Mouse (Mus musculus) kidney, adult 8-10 months (tissue): ENCODE measurements at regions not wholly inside any gene's neighbourhood (a gene's known extent, or its start where the extent isn't known, plus 50 kb on each side); places are given as distances from the start of the nearest gene placed in this dataset.

Experiments used
- DNase-seq, 2 experiments: peaks; one replicate each; pipeline ENCODE4 v3.0.0; 2022

DNA sequence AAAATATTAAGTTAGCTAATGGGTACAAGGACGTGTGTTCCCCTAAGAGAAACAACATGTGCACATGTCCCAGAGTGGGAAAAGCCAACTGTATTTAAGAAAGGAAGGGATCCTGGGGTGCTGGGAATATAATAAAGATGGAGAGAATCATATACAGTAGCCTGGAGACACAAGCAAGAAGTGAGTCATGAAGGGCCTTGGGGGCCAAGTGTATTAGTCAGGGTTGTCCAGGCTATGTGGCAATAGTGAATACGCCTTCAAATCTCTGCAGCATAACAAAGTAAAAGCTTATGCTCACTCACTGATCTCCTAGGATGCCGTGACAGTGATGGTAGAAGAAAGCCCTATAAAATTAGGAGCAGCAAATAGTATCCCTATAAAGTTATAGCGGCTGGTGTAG, 124.1 kb upstream of the Gm10295 start:
- DNase-seq, result no peak

- DNase-seq, result no peak
Measured at GRCm38 (mm10) chr7:71472384-71473141, 121.3 kb upstream of the Gm10295 start.

DNA sequence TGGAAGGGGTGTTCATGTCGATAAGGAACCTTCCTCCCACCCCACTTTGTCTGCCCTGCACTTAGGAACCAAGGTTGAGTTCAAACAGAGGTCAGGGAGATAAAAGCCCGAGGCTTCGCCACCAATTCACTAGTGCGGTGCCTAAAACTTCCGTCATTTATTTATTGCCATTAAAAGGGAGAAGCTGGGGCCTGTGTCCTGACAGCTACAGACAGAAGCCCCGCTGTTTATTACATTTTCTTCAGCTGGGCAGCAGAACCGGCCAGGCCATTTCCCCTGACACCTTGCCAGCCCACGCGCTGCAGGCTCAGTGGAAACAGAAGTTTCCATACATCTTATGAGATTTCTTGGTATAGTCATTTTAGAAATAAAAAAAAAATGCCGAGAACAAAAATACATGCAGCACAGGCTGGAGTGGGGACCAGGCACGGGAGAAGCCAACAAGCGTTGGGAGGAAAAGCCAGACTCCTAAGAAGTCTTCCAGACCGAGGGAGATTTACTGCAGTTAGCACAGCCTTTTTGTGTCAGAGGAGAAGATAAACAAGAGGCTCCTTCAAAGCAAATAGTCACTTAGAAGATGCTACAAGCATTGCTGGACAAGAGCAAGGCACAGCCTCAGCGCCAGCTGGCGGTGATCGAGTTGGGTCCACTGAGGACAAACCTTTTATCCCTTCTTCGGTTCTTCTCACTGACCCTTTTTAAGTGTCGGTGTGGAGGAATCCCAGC, 120.5 kb upstream of the Gm10295 start:
- peak; percentile 11 to 19 for DNase-seq

- no peak for DNase-seq
Measured at GRCm38 (mm10) chr7:71471319-71471657, 120.0 kb upstream of the Gm10295 start.

DNA sequence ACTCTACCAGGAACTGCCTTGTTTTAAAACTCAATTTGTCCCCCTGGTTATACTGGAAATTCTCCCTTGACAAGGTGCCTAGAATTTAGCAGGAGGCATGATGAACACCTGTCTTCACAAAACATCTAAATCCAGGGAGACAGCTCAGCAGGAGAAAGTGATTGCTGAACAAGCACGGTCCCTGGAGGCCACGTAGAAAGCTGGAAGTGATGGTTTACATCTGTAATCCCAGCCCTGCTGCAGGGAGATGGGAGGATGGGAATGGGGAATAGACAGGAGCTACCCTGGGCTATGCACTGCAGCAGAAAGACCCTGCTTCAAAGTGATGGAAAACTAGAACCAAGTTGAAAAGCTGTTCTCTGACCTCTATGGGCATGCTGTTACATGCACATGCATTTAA, 119.1 kb upstream of the Gm10295 start:
- DNase-seq, result no peak

- no peak for DNase-seq
Measured at GRCm38 (mm10) chr7:71469951-71470350, 118.7 kb upstream of the Gm10295 start.

DNA sequence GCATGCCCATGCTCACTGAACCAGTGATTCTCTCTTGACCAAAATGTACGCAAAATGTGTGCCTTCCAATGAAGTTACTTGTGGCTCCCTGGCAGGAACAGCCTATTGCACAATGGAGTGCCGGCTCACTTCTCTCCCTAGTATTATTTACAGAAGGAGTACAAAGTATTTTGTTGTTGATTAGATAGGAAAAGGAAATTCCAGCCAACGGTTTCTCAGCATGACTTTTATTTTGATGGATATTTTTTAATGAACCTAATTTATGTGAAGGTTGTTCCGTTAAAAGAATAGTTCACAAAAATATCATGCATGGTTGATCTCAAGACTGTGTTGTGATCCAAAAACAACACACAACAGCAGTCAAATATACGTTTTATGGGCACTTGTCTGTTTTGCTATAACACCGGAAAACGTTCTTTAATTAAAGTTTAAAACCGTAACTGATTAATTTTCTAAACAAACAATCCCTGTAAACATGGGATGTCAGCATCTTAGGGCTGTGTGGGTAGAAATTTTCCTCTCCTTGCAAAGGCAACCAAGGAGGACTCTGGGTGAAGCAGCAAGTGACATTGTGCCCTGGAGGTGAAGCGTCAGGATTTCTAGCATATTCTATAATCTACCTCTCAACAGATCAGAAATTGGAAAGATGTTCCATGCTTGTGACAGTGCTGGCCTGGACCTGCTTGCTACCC, 116.3 kb upstream of the Gm10295 start:
- DNase-seq, result peak; percentile 17 to 50

DNA sequence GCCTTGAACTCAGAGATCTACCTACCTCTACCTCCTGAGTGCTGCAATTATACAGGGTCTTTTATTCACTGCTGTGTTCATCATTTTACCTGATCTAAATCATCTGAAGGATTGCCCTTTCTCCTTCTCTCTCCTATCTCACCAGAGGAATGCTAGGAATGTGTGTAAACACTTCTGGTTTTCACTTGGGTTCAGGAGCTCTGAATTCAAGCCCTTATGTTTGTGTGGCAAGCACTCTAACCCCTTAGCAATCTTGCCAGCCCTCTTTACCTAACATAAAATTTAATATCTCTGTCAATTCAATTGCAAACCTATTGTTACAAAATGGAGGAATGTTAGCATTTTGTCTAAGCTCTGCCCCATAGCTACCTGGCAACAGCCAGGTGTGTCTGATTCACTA, 112.8 kb upstream of the Gm10295 start:
- DNase-seq, result no peak

DNA sequence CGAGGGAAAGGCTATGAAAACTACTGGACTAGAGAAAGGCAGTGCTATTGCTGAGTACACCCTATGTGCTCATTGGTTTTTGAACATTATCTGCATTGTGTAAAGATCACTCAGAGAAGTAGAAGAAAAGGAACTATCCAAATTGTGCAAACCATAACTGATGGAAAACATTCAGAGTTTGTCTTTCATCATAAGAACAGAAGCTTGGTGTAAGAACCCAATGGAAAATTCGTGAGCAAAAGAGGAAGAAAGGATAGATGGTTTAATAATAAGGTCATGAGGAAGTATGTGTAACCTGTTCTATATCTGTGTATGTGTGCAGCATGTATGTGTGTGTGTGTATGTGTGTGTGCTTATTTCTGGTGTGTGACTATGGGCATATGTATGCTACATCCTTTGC, 112.3 kb upstream of the Gm10295 start:
- no peak for DNase-seq

DNA sequence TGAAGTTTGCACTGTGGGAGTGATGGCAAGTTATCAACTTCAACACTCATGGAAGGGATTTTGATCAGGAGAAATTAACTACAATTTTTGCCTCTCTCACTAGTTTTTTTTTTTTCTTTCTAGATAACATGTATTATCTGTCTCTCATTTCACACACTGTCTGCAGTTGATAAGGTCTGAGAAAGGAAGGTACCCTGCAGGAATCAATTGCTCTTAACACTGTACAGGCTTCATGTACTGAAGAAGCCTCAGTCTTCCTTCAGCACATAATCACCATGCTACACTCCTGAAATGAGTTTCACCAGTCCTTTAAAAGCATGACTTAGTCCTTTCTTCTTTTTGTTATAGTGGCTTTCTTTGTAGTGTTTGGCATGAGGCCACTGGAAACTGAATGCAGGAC, 108.5 kb upstream of the Gm10295 start:
- no peak for DNase-seq

GRCm38 (mm10) chr7:71458104-71458754, 106.9 kb upstream of the Gm10295 start:
- no peak for DNase-seq

DNA sequence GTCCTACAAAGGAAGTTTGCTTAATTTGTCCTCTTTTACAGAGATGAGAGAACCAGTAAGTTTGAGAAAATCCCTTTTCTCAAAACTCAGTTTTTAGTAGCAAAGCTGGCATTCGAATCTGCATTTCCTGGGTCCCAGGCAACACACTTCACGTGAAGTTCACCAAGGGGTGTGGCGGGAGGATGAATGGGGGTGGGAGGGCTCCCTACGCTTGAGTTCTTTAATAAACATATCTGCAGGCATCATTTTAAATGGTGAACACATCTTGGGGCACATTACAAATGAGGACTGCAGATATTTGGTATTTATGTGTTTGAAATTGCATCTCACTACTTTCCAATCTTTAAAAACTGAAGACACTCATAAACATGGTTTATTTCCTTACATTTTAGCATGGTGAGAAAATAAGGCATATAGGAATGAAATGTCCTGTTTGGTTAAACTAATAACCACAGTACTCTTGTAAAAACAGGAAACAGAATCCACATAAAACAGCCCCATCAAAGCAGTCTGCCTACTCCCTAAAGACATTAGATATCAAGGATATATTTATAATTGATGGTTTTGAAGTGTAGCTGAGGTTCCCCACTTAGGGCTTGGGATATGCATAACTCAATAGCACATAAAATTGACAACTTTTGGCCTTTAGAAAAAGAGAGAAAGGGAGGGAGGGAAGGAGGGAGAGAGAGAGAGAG, 106.3 kb upstream of the Gm10295 start:
- no peak for DNase-seq

- no peak for DNase-seq
Measured at GRCm38 (mm10) chr7:71456421-71456820, 105.1 kb upstream of the Gm10295 start.

GRCm38 (mm10) chr7:71440330-71441240, 89.3 kb upstream of the Gm10295 start:
- no peak for DNase-seq

- no peak for DNase-seq
Measured at GRCm38 (mm10) chr7:71425982-71426381, 74.7 kb upstream of the Gm10295 start.

- DNase-seq, result no peak
Measured at GRCm38 (mm10) chr7:71419261-71419660, 68.0 kb upstream of the Gm10295 start.

DNA sequence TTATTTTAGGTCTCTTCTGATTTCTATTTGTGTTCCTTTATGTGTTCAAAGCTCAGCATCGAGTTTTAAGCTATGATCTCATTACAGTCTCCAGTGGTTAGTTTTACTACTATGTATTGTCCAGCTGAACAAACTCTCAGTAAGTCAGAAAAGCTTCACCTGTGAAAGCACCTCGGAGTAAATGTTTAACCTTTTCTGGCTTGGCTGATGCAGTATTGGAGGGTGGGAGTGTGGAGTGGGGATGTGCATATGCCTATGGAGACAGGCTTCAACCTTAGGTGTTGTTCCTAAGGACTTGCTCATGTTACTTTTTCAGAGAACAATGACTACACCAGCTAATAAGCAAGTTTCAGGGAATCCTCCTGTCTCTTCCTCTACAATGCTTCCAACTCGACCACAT, 67.6 kb upstream of the Gm10295 start:
- DNase-seq, result no peak

- no peak for DNase-seq
Measured at GRCm38 (mm10) chr7:71414756-71415155, 63.5 kb upstream of the Gm10295 start.

- DNase-seq, result no peak
Measured at GRCm38 (mm10) chr7:71413121-71413520, 61.8 kb upstream of the Gm10295 start.

- peak; percentile 79 to 82 for DNase-seq
Measured at GRCm38 (mm10) chr7:71412079-71412478, 60.8 kb upstream of the Gm10295 start.

- DNase-seq, result peak; percentile 29 to 53
Measured at GRCm38 (mm10) chr7:71411293-71412011, 60.2 kb upstream of the Gm10295 start.
